Mouse (Mus musculus) kidney, adult 2 months (tissue): Measurements from ENCODE around the gene Fxr2.

ENCODE experiments used
- CTCF ChIP-seq: fragments of 200-500 bp; conservative IDR thresholded peaks from 2 replicates; pipeline ENCODE4 v1.5.1; 2011; ENCODE audit warnings: low read depth, mild to moderate bottlenecking, control low read depth, low read length, moderate library complexity, mixed read lengths; ENCODE audit not compliant: insufficient read depth, insufficient read length
- POLR2A ChIP-seq: fragments of 200-500 bp; IDR thresholded peaks from one replicate; pipeline ENCODE4 v1.6.1; 2011; ENCODE audit warnings: low read depth, low read length, control low read depth

GRCm38 (mm10) chr11:69697396-69697795 is 64.6 kb downstream of the Fxr2 start:
- TF ChIP-seq CTCF (no peak), POLR2A (no peak)
